Mouse (Mus musculus): Measurements from ENCODE around the gene Arhgap18.

Gene Arhgap18

GRCm38 (mm10) chr10:26832068-26832467, 78.8 kb downstream of the Arhgap18 start:
- DNase-seq (ENCODE audit: low read depth, low spot score), result no peak

GRCm38 (mm10) chr10:26832669-26833249, 79.5 kb downstream of the Arhgap18 start:
- no peak for DNase-seq (ENCODE audit: low read depth, low spot score)

GRCm38 (mm10) chr10:26833393-26833792, 80.2 kb downstream of the Arhgap18 start:
- no peak for DNase-seq (ENCODE audit: low read depth, low spot score)

- DNase-seq (ENCODE audit: low read depth, low spot score), result no peak
Observed at GRCm38 (mm10) chr10:26849311-26849710, 96.1 kb downstream of the Arhgap18 start.

- DNase-seq (ENCODE audit: low read depth, low spot score), result no peak
Observed at GRCm38 (mm10) chr10:26849854-26850253, 96.6 kb downstream of the Arhgap18 start.

GRCm38 (mm10) chr10:26854556-26855100, 101.4 kb downstream of the Arhgap18 start:
- DNase-seq (ENCODE audit: low read depth, low spot score), result no peak

GRCm38 (mm10) chr10:26855851-26856535, 102.8 kb downstream of the Arhgap18 start:
- DNase-seq (ENCODE audit: low read depth, low spot score), result no peak

- no peak for DNase-seq (ENCODE audit: low read depth, low spot score)
Observed at GRCm38 (mm10) chr10:26857583-26857982, 104.4 kb downstream of the Arhgap18 start.

- DNase-seq (ENCODE audit: low read depth, low spot score), result no peak
Observed at GRCm38 (mm10) chr10:26858537-26858936, 105.3 kb downstream of the Arhgap18 start.

GRCm38 (mm10) chr10:26861231-26861630, 108.0 kb downstream of the Arhgap18 start:
- no peak for DNase-seq (ENCODE audit: low read depth, low spot score)

GRCm38 (mm10) chr10:26862207-26862606, 109.0 kb downstream of the Arhgap18 start:
- DNase-seq (ENCODE audit: low read depth, low spot score), result no peak

GRCm38 (mm10) chr10:26863982-26864381, 110.8 kb downstream of the Arhgap18 start:
- no peak for DNase-seq (ENCODE audit: low read depth, low spot score)

- no peak for DNase-seq (ENCODE audit: low read depth, low spot score)
Observed at GRCm38 (mm10) chr10:26870802-26871201, 117.6 kb downstream of the Arhgap18 start.

- DNase-seq (ENCODE audit: low read depth, low spot score), result no peak
Observed at GRCm38 (mm10) chr10:26877309-26877708, 124.1 kb downstream of the Arhgap18 start.

GRCm38 (mm10) chr10:26878924-26879600, 125.8 kb downstream of the Arhgap18 start:
- DNase-seq (ENCODE audit: low read depth, low spot score), result no peak

- DNase-seq (ENCODE audit: low read depth, low spot score), result no peak
Observed at GRCm38 (mm10) chr10:26884949-26885348, 131.7 kb downstream of the Arhgap18 start.

- DNase-seq (ENCODE audit: low read depth, low spot score), result no peak
Observed at GRCm38 (mm10) chr10:26889226-26889625, 136.0 kb downstream of the Arhgap18 start.

GRCm38 (mm10) chr10:26889754-26890153, 136.5 kb downstream of the Arhgap18 start:
- no peak for DNase-seq (ENCODE audit: low read depth, low spot score)

- peak; percentile 68 for DNase-seq (ENCODE audit: low read depth, low spot score)
Observed at GRCm38 (mm10) chr10:26890269-26890955, 137.2 kb downstream of the Arhgap18 start.

- no peak for DNase-seq (ENCODE audit: low read depth, low spot score)
Observed at GRCm38 (mm10) chr10:26893091-26893490, 139.9 kb downstream of the Arhgap18 start.

- no peak for DNase-seq (ENCODE audit: low read depth, low spot score)
Observed at GRCm38 (mm10) chr10:26895726-26896125, 142.5 kb downstream of the Arhgap18 start.

- DNase-seq (ENCODE audit: low read depth, low spot score), result no peak
Observed at GRCm38 (mm10) chr10:26900426-26900825, 147.2 kb downstream of the Arhgap18 start.

Data from embryo, embryonic 11.5 days (tissue).